Mouse (Mus musculus) B cell, adult 2 months (primary cell): Measurements from ENCODE around the gene Msantd3.

Experiments
- DNase-seq, 2 experiments: peaks; one replicate each; pipeline ENCODE4 v3.0.0; 2022

Msantd3 gene

DNA sequence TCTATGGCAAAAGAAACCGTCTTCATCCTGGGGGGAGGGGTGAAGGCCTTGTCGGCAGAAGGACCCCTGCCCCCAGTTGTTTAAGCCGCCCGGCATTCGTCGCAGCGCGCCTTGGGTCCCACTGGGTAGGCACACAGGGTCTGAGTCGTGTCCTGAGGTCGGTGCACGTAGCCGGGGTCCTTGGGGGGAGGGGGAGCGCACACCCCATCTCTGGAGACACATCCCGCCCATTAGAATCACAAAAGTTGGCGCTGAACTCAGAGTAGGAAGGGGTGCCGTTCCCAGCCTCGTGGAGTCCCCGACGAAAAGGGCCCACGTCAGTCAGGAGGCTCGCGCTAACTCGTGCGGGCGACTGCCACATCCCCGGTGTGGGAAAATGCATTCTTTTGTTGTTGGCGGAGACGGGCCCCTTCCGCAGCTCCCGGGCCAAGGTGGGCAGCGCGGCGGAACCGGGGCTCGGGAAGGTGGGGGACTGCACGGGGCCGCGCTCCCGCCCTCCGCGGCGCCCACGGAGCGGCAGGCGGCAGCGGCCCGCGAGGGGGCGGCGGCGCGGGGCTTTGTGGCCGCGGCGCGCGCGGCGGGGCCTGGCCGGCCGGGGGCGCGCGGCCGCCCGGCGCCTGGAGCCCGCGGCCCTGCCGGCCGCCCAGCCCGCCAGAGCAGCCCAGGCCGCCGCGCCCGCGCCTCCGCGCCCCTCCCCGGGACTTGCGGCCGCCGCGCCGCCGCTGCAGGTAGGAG lies at the start of gene Msantd3:
Msantd3 (plus strand) TSS at position 95 of the 735 bp plus-strand sequence.
- DNase-seq = peak; percentile 4 to 11

DNA sequence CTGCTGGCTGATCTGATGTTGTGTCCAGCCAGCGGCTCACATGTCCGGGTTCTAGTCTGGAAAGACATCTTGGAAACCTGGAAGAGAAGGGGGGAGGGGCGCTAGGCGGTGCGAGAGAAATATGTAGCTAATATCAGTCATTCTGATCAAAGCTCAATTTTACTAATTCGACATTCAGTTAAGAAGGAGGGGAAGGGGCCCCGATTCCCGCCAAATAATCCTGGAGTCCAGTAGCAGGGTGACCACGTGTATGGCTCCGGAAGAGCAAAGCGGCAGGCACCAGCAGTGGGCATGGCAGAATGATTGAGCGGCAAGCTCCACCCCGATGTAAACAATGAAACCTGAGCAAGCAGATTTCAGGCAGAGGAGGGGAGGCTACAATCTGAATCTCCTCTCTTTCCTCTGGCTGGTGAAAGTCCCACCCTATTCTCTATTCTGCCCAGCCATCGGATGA lies 48.4 kb upstream of the Msantd3 start:
- no peak for DNase-seq

DNA sequence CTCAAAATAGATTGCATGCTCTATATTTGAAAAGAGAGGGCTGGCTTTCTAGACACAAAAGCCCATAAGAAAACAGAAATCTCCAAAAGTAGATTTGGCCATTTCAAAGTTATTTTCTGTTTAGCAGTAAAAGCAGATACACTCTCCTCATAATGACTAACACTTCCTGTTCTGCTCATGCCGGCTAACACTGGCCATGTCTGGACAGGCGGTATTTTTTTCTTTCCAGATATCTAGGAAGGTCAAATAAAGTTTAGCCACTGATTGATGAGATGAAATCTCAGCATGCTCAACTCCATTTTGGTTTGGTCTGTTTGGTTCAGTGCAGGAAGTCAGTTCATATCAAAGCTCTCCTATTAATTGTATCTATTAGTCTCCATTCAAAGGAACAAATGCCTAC lies 47.2 kb upstream of the Msantd3 start:
- no peak for DNase-seq

DNA sequence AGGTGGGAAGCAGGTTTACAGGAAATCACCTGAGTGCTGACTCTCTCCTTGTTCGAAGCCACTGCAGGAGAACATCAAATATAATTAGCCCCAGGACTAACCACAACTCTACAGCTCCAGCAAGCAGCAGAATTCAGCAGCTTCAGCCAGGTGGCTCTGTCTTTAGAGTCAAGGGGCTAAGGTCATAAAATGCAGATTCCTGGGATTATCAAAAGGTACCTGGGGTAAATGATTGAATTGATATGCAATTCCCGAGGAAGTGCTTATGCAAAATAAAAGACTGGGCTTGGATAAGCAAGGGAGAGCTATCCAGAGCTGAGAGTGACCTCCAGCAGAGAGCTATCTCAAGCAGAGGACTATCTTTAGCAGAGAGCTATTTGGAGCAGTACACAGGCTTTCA lies 28.9 kb upstream of the Msantd3 start:
- no peak for DNase-seq

DNA sequence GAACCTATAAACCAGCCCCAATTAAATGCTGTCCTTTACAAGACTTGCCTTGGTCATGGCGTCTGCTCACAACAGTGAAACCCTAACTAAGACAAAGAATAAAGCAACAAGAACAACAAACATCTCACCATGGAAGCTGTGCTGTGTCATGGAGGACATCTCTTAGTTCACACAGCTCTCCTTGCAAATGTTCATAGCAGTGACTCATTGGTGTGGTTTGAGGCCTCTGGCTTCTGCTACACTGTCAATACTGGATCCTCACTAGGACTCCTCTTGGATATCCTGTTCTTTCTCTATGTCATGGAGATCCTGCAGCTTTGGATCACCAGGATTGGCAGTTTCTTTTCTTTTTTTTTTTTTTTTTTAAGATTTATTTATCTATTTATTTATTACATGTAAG lies 10.2 kb upstream of the Msantd3 start:
- no peak for DNase-seq

DNA sequence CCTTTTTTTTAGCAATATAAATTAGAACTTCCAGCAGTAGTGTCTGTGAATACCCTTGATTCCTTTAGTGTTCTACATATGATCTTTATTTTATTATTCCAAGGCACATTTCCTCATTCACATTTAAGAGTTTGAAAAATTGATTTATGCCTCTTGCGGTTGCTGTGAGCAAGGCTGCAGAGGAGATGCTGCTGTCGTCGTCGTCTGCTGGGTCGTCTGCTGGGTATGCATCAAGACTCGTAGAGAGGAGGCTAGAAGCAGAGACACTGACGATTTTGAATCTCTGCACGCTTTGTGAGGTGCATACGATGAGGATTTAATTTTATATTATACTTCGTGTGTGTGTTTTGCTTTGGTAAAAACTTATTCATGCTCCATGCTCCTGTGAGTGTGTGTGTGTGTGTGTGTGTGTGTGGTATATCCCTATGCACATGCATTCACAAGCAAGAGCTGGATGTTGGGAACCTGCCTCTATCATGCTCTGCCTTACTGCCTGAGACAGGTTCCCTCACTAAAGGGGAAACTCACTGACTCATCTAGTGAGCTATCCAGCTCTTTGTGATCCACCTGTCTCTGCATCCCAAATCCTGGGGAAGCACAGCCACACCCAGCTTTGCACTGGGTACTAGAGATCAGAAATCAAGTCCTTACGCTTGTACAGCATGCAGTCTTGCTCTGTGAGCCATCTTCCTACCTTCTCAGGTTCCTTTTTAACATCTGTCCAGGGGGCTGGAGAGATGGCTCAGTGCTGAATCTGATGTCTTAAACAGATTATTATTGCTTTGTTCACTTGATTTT lies 7.7 kb upstream of the Msantd3 start:
- no peak for DNase-seq

DNA sequence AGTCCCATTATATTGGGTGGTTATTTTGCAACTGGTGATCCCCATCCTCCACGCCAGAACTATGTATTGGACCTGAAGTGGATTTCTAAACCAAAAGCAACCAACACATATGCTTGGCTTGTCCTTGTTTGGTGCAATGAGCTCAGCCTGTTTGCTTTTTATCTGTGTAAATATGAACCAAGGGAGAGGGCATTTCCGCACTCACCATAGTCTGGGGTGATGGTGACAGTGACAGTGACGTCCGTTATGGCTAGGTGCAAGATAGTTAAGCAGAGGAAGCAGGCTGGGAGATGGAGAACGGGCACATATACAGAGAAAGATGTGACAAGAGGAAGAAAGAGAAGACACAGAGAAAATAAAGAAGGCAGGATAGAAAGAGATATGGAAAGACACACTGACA lies 3.5 kb upstream of the Msantd3 start:
- DNase-seq = no peak

DNA sequence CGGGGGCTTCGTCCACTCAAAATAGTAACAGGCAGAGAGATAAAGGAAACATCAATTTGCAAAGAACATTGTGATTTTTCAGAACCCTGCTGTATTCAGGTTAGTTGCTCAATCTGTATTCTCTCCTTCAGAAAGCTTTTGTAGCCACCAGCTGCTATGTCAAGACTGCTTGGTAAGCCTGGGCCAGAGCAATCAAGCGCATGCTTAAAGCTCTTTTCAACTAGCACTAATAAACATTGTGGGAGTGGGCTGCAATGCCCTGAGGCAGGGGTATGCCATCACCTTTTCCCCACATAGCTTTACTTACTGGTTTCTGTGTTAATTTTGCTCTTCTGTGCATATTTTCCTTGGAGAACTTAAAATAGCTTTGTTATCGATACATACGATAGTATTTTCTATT lies 2.7 kb upstream of the Msantd3 start:
- DNase-seq = no peak

DNA sequence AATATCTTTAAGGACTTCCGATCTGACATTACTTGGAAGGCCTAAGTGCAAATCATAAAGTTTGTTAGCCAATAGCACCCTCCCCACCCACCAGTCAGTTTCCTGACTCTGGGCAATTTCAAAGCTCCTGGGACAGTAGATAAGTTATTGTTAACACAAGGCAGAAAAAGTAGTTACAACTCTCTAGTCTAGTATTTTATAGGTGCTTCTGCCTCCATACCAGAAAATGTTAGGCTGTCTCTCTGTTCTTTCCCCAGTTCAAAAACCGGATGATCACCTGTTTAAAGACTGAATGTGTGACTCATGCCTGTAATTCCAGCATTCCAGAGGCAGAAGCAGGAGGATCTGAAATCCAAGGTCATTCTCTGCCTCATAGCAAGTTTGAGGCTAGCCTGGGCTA lies 1.2 kb upstream of the Msantd3 start:
- DNase-seq = no peak

DNA sequence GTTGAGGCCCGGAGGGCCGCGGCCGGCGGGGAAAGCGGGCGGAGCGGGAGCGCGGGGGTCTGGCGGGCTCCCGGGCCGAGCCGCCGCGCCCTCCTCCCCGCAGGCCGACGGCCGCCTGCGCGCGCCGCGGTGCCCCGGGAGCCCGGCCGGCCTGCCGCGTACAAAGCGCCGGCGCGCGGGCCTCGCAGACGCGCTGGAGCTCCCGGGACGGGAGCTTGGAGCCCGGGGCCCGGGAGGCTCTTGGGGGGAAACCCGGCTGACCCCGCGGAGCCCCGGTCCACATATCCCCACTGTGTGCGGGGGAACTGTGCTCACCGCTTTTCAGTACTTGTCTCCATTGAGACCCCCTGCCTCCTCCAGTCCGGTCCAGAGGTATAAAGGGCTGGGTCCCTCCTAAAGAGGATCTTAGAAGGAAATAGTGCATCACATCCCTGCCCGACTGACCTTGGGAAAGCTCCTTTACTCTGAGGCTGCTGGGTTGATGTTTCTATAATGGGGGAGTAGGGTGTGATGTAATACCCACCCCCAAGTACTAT lies 909 bp downstream of the Msantd3 start:
- peak; percentile 6 to 14 for DNase-seq

DNA sequence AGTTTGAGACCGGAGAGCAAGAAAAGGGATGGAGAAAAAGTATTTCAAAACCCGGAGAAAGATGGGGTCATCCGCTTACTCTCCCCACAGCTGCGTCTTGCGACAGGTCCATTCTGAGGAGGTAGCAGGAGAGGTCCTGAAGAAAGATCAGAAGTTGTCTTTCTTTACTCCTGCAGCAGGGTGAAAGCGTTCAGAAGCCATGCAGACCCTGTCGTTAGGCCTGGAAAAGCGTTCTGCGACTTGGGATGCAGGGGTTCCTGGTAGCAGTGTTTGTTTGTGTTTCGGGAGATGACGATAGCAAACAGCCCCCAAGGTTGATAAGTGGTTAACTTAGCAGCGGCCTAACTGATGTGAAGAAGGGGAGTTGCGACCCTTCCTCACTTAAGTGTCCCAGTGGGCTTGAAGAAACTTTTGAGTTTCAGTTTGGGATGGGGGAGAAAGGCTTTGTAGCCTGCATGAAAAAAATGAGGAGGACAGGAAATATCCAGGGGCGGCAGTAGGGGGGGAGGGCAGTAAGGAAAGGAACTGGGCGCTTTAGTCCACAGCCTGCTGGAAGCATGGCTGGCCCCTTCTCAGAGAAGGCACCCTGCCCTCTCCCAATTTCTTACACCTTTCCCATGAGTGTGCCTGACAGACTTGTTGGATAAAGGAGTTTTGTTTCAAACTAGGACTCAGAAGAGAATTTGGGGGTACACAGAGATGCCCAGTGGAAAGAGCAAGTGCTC lies 2.0 kb downstream of the Msantd3 start:
- DNase-seq = no peak

DNA sequence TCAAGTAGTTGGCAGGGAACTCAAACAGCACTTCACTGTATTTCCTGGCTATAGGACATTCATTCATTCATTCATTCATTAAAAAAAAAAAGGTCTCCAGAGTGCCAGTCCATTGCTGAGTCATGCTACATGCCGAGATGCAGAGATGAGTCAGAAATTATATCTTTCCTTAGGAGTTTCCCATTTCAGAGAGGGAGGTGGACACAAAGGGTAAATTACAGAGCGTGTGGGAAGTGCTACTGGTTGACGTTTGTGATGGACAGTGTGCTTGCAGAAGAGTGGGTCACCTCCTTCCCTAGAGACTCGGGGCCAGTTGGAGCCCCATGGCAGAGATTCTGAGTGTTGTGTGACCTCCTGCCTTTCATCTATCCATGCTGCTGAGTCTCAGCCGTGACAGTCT lies 2.6 kb downstream of the Msantd3 start:
- DNase-seq = no peak

DNA sequence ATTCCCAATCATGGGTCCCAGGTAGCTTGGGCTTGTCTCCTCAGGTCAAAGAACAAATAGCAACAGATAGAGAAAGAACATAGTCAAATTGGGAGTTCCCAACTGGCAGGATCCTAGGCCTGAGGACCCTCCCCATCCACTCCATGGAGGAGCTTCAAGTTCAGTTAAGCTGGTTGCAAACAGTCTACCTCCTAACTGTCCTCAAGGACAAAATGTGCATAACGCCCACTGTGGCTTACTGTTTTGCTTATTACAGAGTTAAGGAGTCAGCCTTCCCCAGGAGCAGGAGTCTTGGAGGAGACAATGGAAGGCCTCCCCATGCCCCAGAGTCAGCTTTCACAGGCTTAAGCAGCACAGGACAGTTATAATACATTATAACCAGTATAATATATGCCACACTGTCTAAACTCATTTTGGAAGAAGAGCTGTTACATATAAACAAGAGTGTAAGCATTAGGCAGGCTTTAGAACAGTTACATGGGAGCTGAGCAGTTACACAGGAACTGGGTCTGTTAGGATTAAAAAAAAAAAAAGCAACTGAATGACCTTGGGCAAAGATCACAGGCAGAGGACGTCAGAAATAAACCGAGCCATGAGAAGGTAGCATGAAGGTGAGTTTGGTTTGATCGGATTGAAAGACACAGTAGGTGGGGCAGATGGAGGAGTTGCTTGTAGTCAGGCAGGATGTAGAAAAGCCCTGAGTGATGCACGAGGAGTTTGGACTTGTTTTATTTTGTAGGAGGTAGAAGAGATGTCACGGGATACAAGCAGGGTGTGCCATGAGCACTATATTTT lies 3.5 kb downstream of the Msantd3 start:
- no peak for DNase-seq

DNA sequence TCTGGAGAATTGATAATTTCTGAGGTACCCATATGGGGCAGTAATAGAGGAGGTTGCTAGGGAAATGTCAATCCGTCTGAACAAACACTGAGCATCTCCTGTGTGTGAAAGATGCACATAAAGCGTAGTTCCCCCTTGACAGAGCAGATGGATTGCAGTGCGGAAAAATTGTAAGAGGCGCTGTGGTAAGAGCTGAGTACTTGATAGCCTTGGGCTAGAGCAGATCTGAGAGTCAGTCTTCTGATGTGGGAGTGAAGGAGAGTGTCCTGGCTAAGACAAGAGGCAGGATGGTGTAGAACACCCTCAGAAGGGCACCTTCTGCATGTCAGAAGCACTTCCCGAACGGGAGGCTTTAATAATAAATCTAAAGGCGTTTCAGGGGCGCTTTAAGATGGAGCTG lies 4.4 kb downstream of the Msantd3 start:
- no peak for DNase-seq

DNA sequence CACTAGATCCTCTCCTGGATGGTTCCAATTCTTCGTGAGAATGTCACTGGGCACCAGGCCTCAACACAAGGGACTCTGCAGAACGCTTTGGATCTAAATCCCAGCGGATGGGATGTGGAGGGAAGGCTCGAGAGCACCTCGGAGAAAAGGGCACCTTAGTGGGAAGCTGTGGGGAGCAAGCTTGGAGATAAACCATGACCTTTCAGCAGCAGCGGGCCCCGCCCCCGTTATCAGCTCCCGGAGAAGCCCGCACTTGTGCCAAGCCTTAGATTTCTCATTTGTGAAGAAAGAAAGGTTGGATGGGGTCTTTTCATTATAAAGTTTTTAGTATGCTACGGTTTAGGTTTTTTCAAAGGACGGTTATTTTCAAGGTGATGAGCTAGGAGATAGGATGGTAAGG lies 6.2 kb downstream of the Msantd3 start:
- DNase-seq = no peak

DNA sequence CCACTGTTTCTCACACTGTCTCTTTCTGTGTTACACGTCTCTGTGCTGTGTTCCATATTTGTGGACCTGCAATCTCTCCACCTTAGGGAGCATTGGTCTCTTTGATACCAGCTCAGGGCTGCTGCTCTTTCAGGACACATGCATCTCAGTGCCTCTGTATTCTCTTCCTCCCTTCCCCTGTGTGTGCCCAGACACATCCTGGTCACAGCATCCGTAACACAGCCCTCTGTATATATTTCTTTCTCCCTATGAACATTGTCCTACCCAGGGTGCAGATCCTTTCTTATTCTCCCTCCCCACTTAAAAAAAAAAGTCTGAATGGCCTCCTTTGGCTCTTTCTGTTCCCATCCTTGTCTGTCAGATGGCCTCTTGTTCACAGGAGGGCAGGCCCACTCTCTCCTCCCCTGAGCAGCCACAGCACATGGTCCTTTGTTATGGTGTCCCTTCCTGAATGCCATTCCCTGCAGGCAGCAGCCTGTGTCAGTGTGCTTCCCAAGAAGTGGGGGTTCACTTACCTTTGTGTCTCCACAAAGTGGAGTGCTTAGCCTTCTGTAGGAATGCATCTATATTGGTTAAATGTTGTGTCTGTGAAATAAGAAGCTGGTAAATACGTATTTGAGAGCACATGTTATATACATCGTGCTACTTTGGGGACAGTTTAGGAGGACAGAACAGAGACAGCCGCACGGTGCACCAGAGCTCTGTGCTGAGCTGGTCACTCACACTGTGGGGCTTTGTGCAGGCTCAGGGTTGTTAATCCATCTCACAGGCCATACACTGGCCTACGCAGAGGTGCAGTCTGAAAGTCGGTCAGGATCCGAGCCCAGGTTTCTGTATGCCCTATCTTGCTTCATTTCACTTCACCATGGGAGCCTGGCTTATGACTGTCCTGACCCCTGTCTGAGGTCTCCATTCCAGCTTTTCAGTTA lies 7.1 kb downstream of the Msantd3 start:
- no peak for DNase-seq

DNA sequence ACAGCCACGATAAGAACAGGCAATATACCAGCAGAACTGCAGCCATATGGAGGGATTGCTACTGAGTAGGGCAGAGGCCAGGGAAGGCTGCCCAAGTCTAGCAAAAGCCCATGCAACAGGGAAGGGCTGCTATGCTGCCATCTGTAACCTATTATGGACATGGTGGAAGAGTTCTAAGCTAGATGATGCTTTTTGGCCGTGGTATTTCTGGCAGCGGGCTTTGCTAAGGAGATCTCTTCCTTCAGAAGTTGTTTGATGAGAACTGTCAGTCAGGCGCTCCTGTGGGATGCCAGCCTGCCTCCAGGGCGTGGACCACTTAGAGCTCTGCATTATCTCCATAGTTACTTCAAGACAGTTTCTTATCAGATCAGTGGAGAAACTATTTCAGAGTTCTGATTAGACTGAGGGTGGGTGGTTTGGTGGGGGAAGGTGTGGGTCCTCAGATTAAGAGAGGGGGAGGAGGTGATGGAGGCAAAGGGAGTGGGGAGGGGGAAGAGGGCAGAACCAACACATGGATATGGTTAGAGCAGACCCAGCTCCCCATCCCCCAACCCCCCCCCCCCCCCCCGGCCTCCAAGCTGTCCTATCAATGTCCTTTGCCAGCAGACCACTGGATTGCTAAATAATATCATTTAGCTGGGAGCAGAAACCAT lies 8.8 kb downstream of the Msantd3 start:
- DNase-seq = no peak

DNA sequence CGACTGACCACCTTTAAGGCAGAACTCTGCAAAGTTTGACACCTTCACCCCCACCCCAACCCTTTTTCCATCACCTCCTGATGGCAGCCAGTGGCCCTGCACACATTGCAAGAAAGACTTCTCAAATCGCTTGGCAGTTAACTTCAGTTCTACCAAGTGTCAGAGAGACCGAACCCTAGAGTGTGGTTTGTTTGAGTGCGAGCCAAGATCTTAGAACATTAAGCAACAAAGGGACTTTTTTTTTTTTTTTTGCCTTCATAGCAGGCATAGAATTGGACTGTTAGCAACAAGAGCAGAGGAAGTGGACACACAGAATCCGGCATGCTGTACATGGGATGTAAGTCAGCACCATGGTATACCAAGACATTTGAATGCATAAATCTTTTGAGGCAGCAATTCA lies 9.9 kb downstream of the Msantd3 start:
- DNase-seq = no peak

DNA sequence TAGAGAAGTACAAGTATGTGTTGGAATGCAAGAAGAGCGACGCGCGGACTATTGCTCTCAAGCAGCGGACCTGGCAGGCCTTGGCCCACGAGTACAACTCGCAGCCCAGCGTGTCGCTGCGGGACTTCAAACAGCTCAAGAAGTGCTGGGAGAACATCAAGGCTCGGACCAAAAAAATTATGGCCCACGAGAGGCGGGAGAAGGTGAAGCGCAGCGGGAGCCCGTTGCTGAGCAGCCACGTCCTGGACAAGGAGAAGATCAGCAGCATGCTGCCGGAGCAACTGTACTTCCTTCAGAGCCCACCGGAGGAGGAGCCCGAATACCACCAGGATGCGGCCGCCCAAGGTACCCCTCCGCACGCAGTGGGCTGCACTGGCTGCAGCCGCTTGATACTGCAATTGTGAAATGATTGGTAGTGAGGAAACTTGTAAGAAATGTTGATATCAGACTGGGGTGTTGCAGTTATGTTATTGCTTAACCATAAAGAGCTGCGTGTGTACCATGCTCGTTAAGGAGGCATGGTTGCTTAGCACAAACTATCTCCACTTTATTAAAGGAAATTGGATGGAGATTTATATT lies 12.8 kb downstream of the Msantd3 start:
- no peak for DNase-seq

DNA sequence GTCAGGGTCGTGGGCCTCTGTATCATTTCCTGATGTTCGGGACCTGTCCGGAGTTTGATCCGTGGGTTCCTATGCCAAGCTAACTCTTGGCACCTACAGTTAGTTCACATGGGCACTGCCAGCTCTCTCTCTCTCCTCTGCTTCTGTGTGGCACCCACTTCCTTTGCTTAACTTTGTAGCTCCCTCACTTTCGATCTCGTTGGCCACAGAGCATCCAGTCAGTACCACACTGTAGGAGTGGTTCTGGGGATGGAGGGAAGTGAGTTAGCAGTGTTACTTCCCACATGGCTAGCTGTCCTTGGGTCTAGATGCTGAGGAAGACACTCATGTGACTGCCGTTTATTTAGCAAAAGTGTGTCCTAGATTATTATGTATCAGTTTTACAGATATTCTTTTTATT lies 14.4 kb downstream of the Msantd3 start:
- no peak for DNase-seq

DNA sequence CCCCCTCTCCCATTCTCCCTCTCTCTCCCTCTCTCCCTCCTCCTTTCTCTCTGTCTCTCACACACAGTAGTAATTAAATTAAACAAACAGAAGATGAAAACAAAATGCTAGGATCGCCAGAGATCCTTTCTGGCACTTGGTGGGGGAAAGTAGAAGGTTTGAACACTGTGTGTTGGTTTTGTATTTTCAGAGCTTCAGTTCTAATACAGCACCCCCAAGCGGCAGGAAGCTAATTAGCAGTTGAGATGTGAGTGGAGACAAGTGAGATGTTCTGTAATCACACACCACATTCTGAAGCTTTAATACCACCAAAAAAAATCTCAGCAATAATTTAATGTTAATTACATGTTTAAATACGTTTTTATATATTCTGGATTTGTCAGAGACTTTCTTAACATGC lies 16.0 kb downstream of the Msantd3 start:
- peak; percentile 48 for DNase-seq
